Mouse (Mus musculus) adrenal gland, postnatal 14 days (tissue): Measurements from ENCODE around the gene Hils1. TPM values are rescaled to one million over a fixed set of nuclear protein-coding genes. Genes with fewer than 3 reads are reported as not detected.
"Not testable (repeated sequence)": the region's sequence is repeated elsewhere in the genome, so short reads cannot be mapped to it uniquely, and the experiment has no call there.

ENCODE experiments used
- DNase-seq: peaks from one replicate; pipeline ENCODE4 v3.0.0; 2021; ENCODE audit warnings: mixed read lengths
- total RNA-seq: library from RNA; stranded (reverse); gene quantifications from 2 replicates; pipeline ENCODE4 v1.2.3, GENCODE M21; 2021

Gene Hils1
- total RNA-seq, 1 experiment from 2014 or later: not detected

DNA sequence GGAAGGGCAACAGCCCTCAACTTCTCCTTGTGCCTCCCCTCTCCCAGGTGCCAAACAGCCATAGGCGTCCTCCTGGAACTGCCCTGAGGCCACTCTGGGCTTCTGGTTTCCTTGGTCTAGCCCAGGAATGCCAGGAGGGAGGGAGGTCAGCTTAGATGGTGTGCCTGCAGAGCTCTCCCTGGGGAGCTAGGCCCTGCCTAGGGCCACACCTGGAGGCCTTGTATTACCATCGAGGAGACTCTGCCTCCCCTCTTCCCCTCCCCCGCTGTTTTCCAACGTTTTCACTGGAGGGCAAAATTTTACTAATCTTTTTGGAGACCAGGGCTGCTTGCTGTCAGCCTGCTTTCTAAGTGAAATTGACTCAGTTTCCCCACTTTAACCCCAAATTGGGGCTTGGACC lies 38.6 kb downstream of the Hils1 start:
- no peak for DNase-seq

DNA sequence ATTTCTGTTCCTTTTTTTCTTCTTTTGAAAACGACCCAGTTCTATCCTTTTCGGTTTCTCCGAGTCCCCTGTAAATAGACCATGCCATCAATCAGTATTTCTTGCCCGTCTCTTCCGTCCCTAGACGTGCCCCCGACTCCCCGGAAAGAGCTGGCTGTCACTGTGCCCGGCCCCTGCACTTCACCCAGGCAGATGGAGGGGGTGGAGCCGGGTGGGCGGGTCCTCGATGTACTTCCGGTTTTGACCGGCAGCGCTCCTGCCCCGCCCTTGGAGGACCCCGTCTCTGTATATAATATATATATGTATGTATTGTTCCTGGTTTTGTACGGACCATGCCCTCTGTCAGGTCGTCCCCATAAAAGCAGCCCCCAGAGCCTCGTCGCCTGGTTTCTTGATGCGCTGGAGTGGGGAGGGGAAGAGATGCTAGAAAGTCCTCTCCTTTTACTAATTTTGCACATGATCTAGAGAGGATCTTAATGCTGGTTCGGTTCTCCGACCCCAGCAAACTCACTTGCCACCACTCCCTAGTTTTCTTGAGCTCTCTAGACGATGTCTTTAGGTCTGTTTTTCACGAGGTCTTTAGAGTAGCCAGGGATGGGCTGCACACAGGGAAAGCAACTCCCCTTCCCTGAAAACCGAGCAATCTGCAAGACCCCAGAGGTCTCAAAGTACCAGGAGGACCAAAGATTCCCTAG lies 39.3 kb downstream of the Hils1 start:
- DNase-seq: peak; percentile 90

DNA sequence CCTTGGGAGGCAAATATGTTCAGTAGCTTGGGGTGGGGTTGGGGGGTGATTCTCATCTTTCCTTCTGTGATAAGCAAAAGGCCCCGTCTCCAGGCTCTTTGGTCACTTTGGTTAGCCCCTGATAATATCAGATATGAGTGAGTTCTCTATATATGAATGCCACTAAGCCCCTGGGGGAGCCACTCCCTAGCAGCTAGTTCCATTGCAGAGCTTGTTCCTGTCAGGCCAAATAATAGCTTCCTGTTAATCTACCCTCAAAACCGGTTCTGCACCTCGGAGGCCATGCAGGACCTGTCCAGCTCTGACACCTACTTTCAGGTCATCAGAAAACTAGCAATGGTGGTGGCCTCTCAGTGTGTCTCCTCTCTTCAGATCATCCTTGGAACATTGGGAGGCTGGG lies 40.0 kb downstream of the Hils1 start:
- DNase-seq: no peak

DNA sequence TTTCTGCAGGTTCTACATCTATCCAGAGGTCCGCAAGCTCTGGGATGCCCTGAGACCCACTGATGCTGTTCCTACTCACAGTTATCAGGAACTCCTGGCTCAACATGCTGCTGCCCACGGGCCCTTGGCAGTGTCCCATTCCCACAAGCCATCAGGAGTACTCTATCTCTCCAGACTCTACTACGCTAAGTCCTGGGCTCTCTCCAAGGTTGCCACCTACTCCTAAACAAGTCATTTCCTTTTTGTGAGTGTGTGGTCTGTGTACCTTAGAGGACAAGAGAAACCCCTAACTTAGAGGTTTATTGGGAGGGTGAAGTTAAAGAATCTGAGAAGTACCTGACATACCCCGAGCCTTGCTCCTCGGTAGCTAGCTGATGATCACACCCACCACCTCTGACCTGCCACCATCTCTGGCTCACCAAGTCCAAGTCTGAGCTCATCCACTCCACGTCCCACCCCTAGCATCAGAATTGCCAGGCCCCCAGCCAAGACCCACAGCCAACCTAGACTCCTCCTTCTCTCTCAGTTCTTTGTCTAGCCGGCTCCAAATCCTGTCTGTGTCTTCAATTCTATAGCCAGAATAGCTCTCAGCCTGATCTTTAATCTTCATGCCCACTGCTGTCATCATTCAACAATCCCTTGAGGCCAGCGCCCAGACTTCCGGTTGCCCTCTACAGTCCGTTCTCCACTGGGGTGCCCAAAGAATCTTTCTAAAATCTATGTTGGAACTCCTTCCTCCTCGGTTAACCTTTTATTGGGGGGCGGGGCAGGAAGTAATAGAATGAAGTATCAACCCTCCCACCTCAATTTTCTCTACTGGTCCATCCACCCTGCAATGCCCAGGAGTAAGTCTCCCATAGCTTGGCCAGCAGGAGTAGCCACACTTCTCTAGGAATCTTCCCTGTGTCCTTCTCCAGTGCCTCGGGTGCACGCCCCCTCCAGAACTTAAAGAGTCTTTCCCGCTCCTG lies 41.6 kb downstream of the Hils1 start:
- no peak for DNase-seq

DNA sequence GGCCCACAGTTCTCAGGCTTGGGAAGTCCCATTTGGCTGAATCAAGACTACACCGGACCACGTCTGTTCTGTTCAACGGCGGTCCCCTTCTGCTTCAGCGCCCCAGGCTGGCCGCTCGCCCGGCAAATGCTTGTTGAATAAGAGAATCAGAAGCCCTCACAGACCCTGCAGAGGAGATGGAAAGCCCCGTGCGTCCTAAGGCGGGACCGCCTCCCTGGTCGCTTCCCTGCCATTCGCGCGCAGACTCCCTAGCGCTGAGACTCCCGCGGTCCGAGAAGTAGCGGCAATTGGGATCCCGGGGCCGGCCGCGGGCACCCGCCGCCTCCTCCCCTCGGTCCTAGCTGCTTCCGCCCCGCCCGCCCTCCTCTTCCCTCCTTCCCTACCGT lies 42.2 kb downstream of the Hils1 start, which contains the start of gene Samd14:
TSS of gene Samd14 (plus strand) at position 251 of the 386 bp plus-strand sequence.
- DNase-seq: peak; percentile 76

DNA sequence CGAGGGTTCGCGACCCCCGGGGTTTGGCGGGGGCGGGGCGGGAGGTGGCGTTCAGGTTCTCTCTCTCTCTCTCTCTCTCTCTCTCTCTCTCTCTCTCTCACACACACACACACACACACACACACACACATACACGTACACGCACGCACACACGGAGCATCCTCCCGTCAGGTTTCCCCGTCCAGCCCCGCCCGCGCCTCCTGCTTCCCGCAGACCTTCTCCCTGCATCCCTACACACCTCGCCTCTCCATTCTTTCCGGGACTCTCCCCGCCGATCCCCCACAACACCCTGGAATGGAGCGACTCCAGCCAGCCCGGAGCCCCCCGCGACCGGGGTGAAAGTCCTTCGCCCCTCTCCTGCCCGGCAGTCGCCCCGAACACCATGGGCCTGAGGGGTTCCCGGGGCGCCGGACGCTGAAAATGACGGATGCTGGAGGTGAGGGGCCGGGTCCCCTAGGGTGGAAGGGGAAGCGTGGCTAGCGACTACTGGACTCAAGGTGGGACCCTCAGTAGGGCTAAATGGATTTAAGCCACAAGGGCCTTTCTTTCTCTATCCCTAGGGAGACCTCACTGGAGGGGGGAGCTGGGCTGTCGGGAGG lies 42.8 kb downstream of the Hils1 start:
- DNase-seq: no peak

DNA sequence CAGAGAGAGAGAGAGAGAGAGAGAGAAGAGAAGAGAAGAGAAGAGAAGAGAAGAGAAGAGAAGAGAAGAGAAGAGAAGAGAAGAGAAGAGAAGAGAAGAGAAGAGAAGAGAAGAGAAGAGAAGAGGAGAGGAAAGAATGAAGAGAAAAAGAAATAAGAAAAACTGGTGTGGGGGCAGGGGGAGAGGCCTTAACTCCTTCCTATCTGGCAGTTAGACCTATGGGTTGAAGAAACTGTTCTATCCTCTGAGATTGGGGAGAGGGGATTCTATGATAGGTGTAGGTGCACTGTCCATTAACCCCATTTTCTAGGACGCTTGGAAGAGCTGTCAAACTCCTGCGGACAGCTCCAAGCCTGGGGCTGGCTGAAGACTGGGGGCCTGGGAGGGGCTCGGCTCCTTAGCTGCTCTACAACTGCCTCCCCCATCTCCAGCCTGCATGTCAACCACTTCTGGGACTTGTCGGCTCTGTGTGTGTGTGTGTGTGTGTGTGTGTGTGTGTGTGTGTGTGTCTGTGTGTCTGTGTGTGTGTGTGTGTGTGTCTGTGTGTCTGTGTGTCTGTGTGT lies 43.5 kb downstream of the Hils1 start:
- DNase-seq: not testable (repeated sequence)

DNA sequence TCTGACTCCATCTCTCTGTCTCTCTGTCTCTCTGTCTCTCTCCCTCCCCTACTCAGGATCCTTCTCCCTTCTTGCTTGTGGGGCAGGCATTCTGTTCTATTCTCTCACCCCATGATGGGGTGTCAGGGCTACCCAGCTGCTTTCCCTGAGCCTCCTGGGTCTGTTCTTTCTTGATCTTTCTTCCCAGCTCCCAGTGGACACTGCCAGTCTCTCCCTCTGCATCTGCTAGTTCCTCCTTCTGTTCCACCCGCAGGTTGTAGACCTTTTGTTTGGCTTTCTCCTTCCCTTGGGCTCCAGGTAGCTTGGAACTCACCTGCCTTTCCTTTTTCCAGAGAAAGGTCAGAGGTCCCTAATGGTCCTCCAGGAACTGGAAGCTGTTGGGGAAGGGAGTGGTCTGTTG lies 44.0 kb downstream of the Hils1 start:
- no peak for DNase-seq

DNA sequence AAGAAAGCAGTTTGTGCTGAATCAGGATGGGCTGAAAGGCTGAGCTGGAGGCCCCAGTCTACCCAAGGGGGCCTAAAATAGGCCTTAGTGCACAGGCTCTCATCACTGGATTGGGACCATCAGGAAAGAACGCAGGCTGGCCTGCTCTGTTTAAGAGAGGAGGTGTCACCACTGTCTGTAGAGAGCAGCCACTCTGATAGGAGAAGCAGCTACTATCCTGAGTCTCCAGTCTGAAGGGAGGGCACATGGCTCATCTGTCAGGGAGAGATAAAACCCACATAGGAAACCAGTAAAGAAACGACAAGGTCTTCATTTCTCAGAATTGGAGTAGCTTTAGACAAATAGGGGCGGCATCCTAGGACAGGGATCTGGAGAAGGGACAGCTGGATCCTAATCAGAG lies 44.7 kb downstream of the Hils1 start:
- no peak for DNase-seq

DNA sequence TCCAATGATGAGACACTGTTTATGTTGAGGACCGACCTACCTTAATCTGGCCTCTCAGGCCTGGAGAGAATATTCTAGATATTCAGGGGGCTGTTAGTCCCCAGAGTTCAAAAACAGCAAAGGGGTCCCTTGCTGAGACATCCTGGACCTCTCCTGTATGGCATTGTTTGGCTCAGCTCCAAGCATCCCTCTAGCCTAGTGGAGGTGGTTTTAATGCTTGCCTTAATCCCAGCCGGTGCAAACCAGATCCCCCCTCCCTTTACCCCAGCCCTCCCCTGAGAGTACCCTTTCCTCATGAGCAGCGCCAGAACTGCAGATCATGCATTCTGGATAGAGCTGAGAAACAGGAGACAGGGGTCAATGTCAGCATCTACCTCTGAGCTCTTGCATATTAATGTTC lies 45.1 kb downstream of the Hils1 start:
- DNase-seq: no peak

DNA sequence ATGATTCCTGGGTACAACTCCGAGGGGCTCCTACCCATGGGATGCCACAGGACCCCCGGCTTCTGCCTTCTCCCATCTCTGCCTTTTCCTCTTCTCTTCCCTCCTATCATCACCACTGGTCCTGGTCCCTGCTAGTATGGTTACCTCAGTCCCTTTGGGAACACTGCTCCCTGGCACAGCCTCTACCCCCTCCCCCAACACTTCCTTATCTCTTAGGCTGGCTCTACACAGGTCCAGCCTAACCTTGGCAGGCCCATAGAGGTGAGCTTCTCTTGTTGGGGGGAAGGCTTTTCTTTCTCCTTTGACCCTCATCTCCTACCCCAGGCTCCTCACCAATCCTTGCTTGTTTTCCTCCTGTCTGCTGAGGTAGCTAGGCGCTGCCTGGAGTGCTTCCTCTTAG lies 48.1 kb downstream of the Hils1 start:
- DNase-seq: no peak

Other genes starting within 250 kb of the Hils1 start
- not detected in 2 replicates for gene Cdc34b, start 225.8 kb upstream of the Hils1 start, total RNA-seq
- gene Tmem92, start 184.9 kb upstream of the Hils1 start, total RNA-seq: not detected in 2 replicates
- gene Col1a1, start 31.4 kb upstream of the Hils1 start, total RNA-seq: 358 and 494 TPM in 2 replicates
- 0.26 TPM in 1 of 2 replicates, not detected in the other for gene Sgca, start 8.7 kb downstream of the Hils1 start, total RNA-seq
- 101 and 109 TPM in 2 replicates for gene Ppp1r9b, start 23.4 kb downstream of the Hils1 start, total RNA-seq
- 5.4 and 7.3 TPM in 2 replicates for gene Samd14, start 42.3 kb downstream of the Hils1 start, total RNA-seq
- 147 and 156 TPM in 2 replicates for gene Pdk2, start 73.8 kb downstream of the Hils1 start, total RNA-seq
- gene Itga3, start 109.2 kb downstream of the Hils1 start, total RNA-seq: 33.9 and 36.1 TPM in 2 replicates
- not detected in 2 replicates for gene Dlx3, start 152.5 kb downstream of the Hils1 start, total RNA-seq
- not detected in 2 replicates for gene Dlx4, start 178.7 kb downstream of the Hils1 start, total RNA-seq